Mouse (Mus musculus) liver (tissue): Measurements from ENCODE around the gene Slc6a9.
A peak's percentile ranks its signal among the peaks of the same experiment; 100 is the strongest.

ENCODE experiments used
- DNase-seq: peaks from one replicate; pipeline ENCODE4 v3.0.0-alpha.2; 2020; ENCODE audit warnings: mixed read lengths

Gene Slc6a9

GRCm38 (mm10) chr4:117914031-117914430 lies 79.7 kb downstream of the Slc6a9 start:
- no peak for DNase-seq

- peak; percentile 93 for DNase-seq
Measured at GRCm38 (mm10) chr4:117914591-117915442, 80.5 kb downstream of the Slc6a9 start, which contains the start of gene Ipo13. Ipo13 (minus strand) TSS chr4:117914999.

- DNase-seq = peak; percentile 40
Measured at GRCm38 (mm10) chr4:117915489-117916105, 81.3 kb downstream of the Slc6a9 start.

DNA sequence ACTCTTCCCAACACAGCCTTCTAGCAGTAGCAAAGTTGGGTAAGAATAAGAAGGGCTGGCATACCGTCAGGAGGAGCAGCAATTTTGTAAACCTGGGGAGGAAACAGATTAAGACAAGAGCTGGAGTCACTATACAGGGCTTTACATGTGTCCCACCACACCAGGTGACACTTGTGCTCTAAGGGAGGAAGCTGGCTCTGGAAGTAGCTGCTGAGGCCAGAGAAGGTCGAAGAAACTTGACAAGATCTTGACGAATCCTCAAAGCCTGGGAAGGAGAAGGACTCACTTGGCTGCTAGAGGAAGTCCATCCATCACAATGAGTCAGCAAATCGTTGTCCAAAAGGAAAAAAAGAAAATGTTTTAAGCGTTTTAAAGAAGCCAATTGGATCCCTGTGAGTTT lies 82.1 kb downstream of the Slc6a9 start:
- DNase-seq = no peak

DNA sequence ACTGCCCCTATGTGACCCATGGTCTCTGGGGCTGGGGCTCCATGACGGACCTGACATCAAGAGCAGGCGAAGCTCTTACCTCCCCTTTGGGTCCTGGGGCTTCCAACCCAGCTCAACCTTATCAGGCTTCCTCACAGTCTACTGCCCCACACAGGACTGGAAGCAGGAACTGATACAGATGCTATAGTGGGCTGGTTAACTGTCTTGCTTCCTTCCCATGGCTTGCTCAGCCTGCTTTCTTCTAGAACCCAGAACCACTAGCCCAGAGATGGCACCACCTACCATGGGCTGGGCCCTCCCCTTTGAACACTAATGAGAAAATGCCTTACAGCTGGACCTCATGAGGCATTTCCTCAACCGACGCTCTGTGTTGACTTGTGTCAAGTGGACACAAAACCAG lies 83.1 kb downstream of the Slc6a9 start:
- DNase-seq = peak; percentile 18

DNA sequence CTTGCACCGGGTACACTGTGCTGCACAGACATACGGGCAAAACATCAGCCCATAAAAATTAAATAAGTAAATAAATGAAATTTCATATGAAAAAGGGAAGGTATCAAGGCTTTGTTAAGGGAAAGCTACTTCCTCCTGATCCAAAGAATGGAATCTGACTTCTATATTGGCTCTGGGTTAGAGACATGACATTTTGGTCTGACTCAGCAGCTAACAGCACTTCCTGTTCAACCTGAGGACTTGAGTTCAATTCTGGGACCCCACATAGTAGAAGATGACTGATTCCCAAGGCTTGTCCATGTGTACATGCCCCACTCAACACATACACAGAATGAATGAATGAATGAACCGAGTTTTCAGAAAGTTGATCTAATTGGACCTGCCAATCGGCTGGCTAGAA lies 83.5 kb downstream of the Slc6a9 start:
- DNase-seq = no peak

DNA sequence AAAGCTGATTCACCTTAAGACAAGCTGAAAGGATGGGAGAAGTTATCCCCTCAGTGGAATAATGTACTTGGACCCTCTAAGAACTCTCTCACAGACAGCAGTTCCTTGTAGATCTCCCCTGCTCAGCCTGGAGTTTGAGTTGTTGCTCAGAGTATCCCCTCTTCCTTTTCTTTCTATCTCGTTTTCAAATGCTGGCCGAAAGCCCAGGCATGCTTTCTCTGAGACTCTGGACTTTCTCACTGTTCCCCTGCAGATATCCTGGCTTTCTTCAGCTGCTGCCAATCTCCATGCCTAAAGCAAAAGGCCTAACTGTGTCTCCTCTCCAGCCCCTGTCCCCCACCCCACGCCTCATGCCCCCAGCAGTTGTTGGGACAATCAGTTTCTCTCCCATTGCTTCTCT lies 84.0 kb downstream of the Slc6a9 start:
- DNase-seq = no peak

DNA sequence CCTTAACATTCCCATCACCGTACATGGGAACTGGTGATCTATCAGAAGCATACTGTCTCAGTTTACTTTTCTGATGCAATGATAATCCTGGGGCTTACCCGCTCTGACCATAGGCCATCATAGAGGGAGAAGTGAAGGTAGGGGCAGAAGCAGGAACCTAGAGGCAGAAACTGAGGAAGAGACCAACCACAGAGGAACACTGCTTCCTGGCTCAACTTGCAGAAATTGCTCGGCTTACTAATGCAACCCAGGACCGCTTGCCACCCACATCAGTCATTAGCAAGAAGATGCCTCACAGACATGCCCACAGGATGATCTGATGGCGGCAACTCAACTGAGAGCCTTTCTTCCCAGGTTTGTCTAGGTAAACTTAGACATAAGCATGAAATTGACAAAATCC lies 84.5 kb downstream of the Slc6a9 start:
- DNase-seq = no peak

DNA sequence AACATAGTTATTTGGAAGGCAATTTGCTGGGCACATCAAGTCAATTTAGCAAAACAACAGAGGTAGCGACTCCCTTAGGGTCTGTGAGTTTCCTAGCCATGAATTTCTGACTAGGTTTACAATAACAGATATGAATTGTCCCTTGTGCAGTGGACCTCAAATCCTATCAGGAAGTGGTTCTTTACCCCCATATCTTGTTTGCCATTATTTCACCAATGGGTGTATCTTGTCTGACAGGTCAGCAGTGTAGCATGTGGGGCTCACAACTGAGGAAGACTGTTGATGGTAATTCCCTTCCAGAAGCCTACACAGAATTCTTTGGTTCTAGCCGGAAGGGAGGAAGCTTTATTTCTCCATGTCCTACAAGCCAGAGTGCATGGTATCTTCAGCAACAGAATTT lies 87.1 kb downstream of the Slc6a9 start:
- DNase-seq = no peak

DNA sequence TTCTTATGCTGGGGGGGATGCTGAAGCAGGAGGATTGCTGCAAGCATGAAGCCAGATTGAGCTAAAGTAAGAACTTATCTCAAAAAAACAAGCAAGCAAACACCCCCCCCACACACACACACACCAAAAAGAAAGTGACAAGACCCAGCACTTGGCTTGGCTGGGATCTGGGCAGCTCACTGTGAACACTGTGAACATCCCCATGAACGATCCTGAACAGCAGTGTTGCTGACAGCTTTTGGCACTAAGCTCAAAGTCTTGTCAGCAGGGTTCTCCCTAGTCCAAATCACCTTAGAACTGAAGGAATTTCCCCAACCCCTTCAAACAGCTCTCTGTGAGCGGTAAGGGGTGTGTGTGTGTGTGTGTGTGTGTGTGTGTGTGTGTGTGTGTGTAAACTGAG lies 89.1 kb downstream of the Slc6a9 start:
- no peak for DNase-seq
